Mouse (Mus musculus): Measurements from ENCODE around the gene Cd151.

GRCm38 (mm10) chr7:141435856-141436522 lies 31.2 kb upstream of the Cd151 start:
- TF ChIP-seq EP300 (IDR thresholded peaks at IDR 0.05; ENCODE audit: insufficient read depth, low read depth, low read length), result no peak
- no peak for TF ChIP-seq POLR2A (IDR thresholded peaks at IDR 0.05; ENCODE audit: insufficient read depth, low read length)
